Mouse (Mus musculus) embryo, embryonic 11 days (tissue): ENCODE measurements around the gene Rexo4.

Experiments used
- DNase-seq: peaks from one replicate; pipeline ENCODE4 v3.0.0-alpha.2; 2015

Rexo4 gene

GRCm38 (mm10) chr2:26909387-26909784 is 54.8 kb downstream of the Rexo4 start:
- no peak for DNase-seq

- DNase-seq, result no peak
These were observed 55.3 kb downstream of the Rexo4 start for GRCm38 (mm10) chr2:26908710-26909386.

- peak; percentile 55 for DNase-seq
These were observed 57.1 kb downstream of the Rexo4 start for GRCm38 (mm10) chr2:26907109-26907508.

GRCm38 (mm10) chr2:26906431-26906830 is 57.8 kb downstream of the Rexo4 start:
- DNase-seq, result no peak

- no peak for DNase-seq
These were observed 58.2 kb downstream of the Rexo4 start for GRCm38 (mm10) chr2:26905936-26906335.
